Mouse (Mus musculus): ENCODE results near the gene Tubb3. TPM values are rescaled to one million over a fixed set of nuclear protein-coding genes. Genes with fewer than 3 reads are reported as not detected.

Gene Tubb3
- polyA plus RNA-seq, 1 experiment from 2014 or later = 5.0 TPM

Other genes with a start within 250 kb of the Tubb3 start
- 6.9 and 9.0 TPM in 2 replicates for gene Dpep1, start 225.2 kb upstream of the Tubb3 start, polyA plus RNA-seq (2015; fragmentation: Nextera tagmentation; extraction: Ambion mirVana)
- gene Chmp1a, start 198.7 kb upstream of the Tubb3 start, polyA plus RNA-seq (2015; fragmentation: Nextera tagmentation; extraction: Ambion mirVana) = 166 and 176 TPM in 2 replicates
- 3.5 and 3.9 TPM in 2 replicates for gene Spata33, start 198.6 kb upstream of the Tubb3 start, polyA plus RNA-seq (2015; fragmentation: Nextera tagmentation; extraction: Ambion mirVana)
- gene Cdk10, start 186.6 kb upstream of the Tubb3 start, polyA plus RNA-seq (2015; fragmentation: Nextera tagmentation; extraction: Ambion mirVana) = 30.0 and 33.4 TPM in 2 replicates
- gene Spata2l, start 175.2 kb upstream of the Tubb3 start, polyA plus RNA-seq (2015; fragmentation: Nextera tagmentation; extraction: Ambion mirVana) = 5.6 and 5.9 TPM in 2 replicates
- gene Zfp276, start 157.2 kb upstream of the Tubb3 start, polyA plus RNA-seq (2015; fragmentation: Nextera tagmentation; extraction: Ambion mirVana) = 25.4 and 28.4 TPM in 2 replicates
- 27.2 and 29.4 TPM in 2 replicates for gene Vps9d1, start 157.1 kb upstream of the Tubb3 start, polyA plus RNA-seq (2015; fragmentation: Nextera tagmentation; extraction: Ambion mirVana)
- gene Fanca, start 92.8 kb upstream of the Tubb3 start, polyA plus RNA-seq (2015; fragmentation: Nextera tagmentation; extraction: Ambion mirVana) = 14.8 and 18.6 TPM in 2 replicates
- gene Spire2, start 78.7 kb upstream of the Tubb3 start, polyA plus RNA-seq (2015; fragmentation: Nextera tagmentation; extraction: Ambion mirVana) = 0.93 and 1.2 TPM in 2 replicates
- gene Tcf25, start 37.7 kb upstream of the Tubb3 start, polyA plus RNA-seq (2015; fragmentation: Nextera tagmentation; extraction: Ambion mirVana) = 187 and 191 TPM in 2 replicates
- 0.08 and 0.15 TPM in 2 replicates for gene Mc1r, start 4.3 kb upstream of the Tubb3 start, polyA plus RNA-seq (2015; fragmentation: Nextera tagmentation; extraction: Ambion mirVana)
- 42.4 and 43.5 TPM in 2 replicates for gene Def8, start 12.1 kb downstream of the Tubb3 start, polyA plus RNA-seq (2015; fragmentation: Nextera tagmentation; extraction: Ambion mirVana)
- 43.0 and 46.0 TPM in 2 replicates for gene Afg3l1, start 66.5 kb downstream of the Tubb3 start, polyA plus RNA-seq (2015; fragmentation: Nextera tagmentation; extraction: Ambion mirVana)
- 5.9 and 6.6 TPM in 2 replicates for gene Dbndd1, start 104.0 kb downstream of the Tubb3 start, polyA plus RNA-seq (2015; fragmentation: Nextera tagmentation; extraction: Ambion mirVana)
- gene Gas8, start 107.4 kb downstream of the Tubb3 start, polyA plus RNA-seq (2015; fragmentation: Nextera tagmentation; extraction: Ambion mirVana) = 29.6 and 30.2 TPM in 2 replicates
- 10.8 and 10.9 TPM in 2 replicates for gene Rhou, start 242.5 kb downstream of the Tubb3 start, polyA plus RNA-seq (2015; fragmentation: Nextera tagmentation; extraction: Ambion mirVana)